Mouse (Mus musculus) embryonic fibroblast, embryonic 13.5 days (primary cell): Measurements from ENCODE around the gene Slc6a9. TPM values are rescaled to one million over a fixed set of nuclear protein-coding genes. Genes with fewer than 3 reads are reported as not detected.

Source experiments
- H3K27ac ChIP-seq: 2 replicates; pipeline ENCODE4 v1.5.1; 2012; ENCODE audit warnings: low read length, control low read depth, inconsistent platforms; ENCODE audit not compliant: insufficient read depth
- H3K4me1 ChIP-seq: 2 replicates; pipeline ENCODE4 v1.6.1; 2011; ENCODE audit warnings: low read length; ENCODE audit not compliant: control insufficient read depth, insufficient read depth
- H3K4me3 ChIP-seq: 2 replicates; pipeline ENCODE4 v1.5.1; 2011; ENCODE audit warnings: mild to moderate bottlenecking, control low read depth, low read length; ENCODE audit not compliant: insufficient read depth
- CTCF ChIP-seq: IDR thresholded peaks from 2 replicates; pipeline ENCODE4 v1.5.1; 2011; ENCODE audit warnings: mild to moderate bottlenecking, control low read depth, low read length, moderate library complexity, borderline replicate concordance; ENCODE audit not compliant: insufficient read depth
- POLR2A ChIP-seq: IDR thresholded peaks from 2 replicates; pipeline ENCODE4 v1.6.1; 2011; ENCODE audit warnings: low read depth, mild to moderate bottlenecking, control low read depth, low read length, moderate library complexity
- polyA plus RNA-seq: library from polyadenylated mRNA; stranded (reverse); fragments of >200 nt; gene quantifications from 2 replicates; pipeline ENCODE4 v1.2.4, GENCODE M21; 2011; ENCODE audit warnings: low read depth; ENCODE audit not compliant: missing spikeins, insufficient read length

The Slc6a9 gene
- polyA plus RNA-seq, 1 experiment: 44.0 TPM

GRCm38 (mm10) chr4:117828572-117829145 is 5.6 kb upstream of the Slc6a9 start:
- H3K4me1 ChIP-seq: peaks cover 3% of the 10 kb centered on the region
- no peak for TF ChIP-seq CTCF
- TF ChIP-seq POLR2A: no peak
- no peak overlapping the region for H3K4me3 ChIP-seq
- no peak overlapping the region for H3K27ac ChIP-seq

- Histone ChIP-seq H3K4me1 (peaks cover 3% of the 10 kb centered on the region), H3K4me3 (no peak overlapping the region), H3K27ac (no peak overlapping the region)
- TF ChIP-seq CTCF (peak; percentile 93), POLR2A (no peak)
Observed at GRCm38 (mm10) chr4:117829260-117830123, 4.8 kb upstream of the Slc6a9 start.

DNA sequence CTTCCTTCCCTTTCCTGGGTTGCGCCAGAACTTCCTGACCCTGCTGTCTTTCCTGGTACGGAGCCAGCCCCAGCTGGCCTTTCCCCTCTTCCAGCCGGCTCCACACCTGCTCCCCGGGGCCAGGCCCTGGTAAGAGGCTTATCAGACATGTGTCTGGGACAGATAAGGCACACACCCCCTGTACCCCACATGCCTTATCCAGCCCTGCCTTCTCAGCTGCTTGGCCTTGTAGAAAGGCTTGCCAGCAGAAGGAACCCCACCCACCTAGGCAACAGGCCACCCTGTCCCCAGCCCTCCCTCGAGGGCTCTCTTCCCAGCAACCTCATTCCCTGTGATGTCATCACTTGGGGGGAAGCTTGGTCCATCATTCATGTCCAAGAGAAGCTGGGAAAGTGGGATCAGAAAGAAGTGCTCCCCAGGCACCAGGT is 4.2 kb upstream of the Slc6a9 start:
- H3K4me1 ChIP-seq: peaks cover 3% of the 10 kb centered on the region
- H3K4me3 ChIP-seq: no peak overlapping the region
- TF ChIP-seq CTCF (no peak), POLR2A (no peak)
- no peak overlapping the region for H3K27ac ChIP-seq

DNA sequence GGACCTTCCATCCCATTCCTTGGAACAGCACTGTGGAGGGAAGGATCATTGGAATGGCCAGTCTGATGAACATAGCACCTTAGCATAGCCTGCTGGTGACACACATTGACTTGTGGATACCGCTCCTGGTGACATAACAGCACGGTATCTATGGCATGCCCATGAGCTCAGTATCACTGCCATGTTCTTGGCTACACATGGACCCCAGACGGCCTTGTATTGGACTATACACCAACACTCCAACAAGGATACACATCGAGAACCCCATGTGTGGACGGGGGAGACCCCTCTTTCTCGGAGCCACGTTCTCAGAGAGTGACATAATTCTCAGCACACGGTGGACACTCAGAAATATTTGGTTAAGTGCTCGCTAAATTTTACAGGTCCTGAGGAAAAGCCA is 3.5 kb upstream of the Slc6a9 start:
- Histone ChIP-seq H3K4me3 (no peak overlapping the region), H3K27ac (no peak overlapping the region), H3K4me1 (peaks cover 3% of the 10 kb centered on the region)
- TF ChIP-seq CTCF: no peak
- no peak for TF ChIP-seq POLR2A

DNA sequence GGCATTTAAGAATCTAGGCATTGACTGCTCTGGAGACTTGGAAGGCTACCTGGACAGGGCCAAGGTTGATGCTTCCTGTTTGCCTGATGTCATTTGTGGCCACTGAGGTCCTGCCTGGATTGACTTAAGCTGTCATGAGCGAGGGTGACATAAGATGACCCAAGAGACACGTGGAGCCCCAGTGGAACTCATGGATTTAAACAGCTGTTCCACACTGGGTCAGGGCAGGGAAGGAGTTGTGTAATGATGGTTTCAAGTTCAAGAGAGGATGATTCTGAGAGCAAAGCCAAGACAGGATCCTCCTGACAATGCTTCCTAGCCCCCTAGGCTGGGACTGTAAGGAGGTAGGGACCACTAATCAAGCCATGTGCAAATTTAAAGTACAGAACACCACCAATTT is 2.8 kb upstream of the Slc6a9 start:
- TF ChIP-seq POLR2A (no peak), CTCF (no peak)
- no peak overlapping the region for H3K27ac ChIP-seq
- no peak overlapping the region for H3K4me3 ChIP-seq
- H3K4me1 ChIP-seq: peaks cover 3% of the 10 kb centered on the region

GRCm38 (mm10) chr4:117831920-117832691 is 2.2 kb upstream of the Slc6a9 start:
- Histone ChIP-seq H3K4me3 (no peak overlapping the region), H3K4me1 (peaks cover 3% of the 10 kb centered on the region), H3K27ac (no peak overlapping the region)
- TF ChIP-seq CTCF (no peak), POLR2A (no peak)

DNA sequence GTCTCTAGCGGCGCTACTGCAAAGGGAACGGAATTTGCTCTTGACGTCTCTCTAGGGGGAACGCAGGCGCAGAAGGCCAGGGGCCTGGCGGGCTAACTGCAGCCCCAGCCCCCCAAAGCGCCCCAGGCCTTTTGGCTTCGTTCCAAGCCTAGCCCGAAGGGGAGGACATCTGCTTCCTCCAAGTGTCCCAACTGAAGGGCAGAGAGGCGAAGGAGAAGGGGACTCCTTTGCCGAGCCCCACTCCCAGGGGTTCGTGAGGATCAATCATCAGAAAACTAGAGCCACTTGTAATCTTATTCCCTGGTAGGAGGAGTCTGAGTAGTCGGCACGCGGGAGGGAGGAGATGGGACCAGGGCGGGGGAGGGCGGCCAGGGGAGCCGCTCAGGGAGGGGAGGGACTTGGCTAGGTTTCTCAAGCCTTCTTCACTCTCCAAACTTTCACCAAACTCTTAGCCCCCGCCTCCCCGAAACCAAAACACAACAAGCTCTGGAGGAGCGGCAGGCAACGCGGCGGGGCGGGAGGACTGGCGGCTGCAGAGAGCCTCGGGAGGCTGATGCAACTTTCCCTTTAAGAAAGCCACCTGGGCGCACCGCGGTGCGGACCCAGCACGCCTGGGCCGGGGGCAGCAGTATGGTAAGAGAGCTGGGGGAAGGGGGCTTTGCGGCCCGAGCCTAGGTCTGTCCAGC is 682 bp downstream of the Slc6a9 start:
- Histone ChIP-seq H3K4me3 (peak overlapping the region; percentile 78), H3K4me1 (peaks cover 3% of the 10 kb centered on the region), H3K27ac (peak overlapping the region; percentile 42)
- TF ChIP-seq CTCF (no peak), POLR2A (peak; percentile 62)

DNA sequence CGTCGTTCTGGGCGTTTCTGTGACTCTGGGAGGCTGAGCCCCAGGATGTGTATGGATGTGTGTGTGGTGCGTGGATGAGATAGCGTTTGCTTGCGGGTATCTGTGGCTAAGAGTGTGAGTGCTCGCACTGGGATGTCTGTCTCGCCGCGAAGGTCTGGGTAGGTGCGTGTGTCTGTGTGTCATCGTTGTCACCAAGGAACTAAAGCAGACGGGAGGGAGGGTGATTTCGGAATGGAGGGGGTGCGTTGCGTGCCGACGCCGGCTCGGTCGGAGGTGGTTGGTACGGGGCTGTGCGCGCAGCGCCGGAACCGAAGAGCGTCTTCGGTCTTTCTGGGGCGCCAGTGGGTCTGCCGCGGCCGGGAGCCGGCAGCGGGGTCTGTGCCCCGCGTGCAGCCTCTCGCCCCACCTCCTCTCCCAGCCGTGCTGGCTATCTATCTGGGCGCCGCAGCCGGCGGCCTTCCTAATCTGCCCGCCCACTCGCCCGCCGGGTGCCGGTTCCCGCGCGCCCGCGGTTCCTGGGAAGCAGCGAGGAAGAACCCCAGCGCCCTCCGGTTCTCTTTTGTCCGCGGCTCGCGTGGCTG is 1.3 kb downstream of the Slc6a9 start:
- Histone ChIP-seq H3K4me3 (peak overlapping the region; percentile 78), H3K4me1 (peaks cover 2% of the 10 kb centered on the region), H3K27ac (peak overlapping the region; percentile 42)
- TF ChIP-seq POLR2A (peak; percentile 31; the same call in 1 of the 2 replicates), CTCF (no peak)
